Mouse (Mus musculus) megakaryocyte, embryonic 14.5 days (primary cell): ENCODE measurements around the gene Kif9. TPM values are rescaled to one million over a fixed set of nuclear protein-coding genes. Genes with fewer than 3 reads are reported as not detected.
A peak's percentile ranks its signal among the peaks of the same experiment; 100 is the strongest.

Source experiments
- H3K27me3 ChIP-seq: replicated peaks from 2 replicates; pipeline ENCODE3; 2012; ENCODE audit warnings: inconsistent platforms
- H3K36me3 ChIP-seq: replicated peaks from 2 replicates; pipeline ENCODE3; 2012; ENCODE audit warnings: low read length, inconsistent platforms, mixed read lengths
- H3K4me1 ChIP-seq: 2 replicates; pipeline ENCODE4 v1.6.1; 2012; ENCODE audit warnings: inconsistent platforms
- H3K4me3 ChIP-seq: replicated peaks from 2 replicates; pipeline ENCODE3; 2012; ENCODE audit warnings: moderate library complexity, mild to moderate bottlenecking, inconsistent platforms
- H3K9me3 ChIP-seq: 2 replicates; pipeline ENCODE4 v1.6.1; 2012; ENCODE audit warnings: inconsistent platforms
- FLI1 ChIP-seq: IDR thresholded peaks from 2 replicates; pipeline ENCODE4 v1.6.1; 2012; ENCODE audit warnings: low read length, inconsistent platforms, mixed read lengths
- GATA1 ChIP-seq: IDR thresholded peaks from 3 replicates; pipeline ENCODE4 v1.6.1; 2012; ENCODE audit warnings: mixed read lengths, low read length, inconsistent platforms, borderline replicate concordance
- polyA plus RNA-seq: library from polyadenylated mRNA; stranded (reverse); fragments of >175 nt; gene quantifications from 2 replicates; pipeline ENCODE4 v1.2.3, GENCODE M21; 2012; ENCODE audit warnings: low replicate concordance; ENCODE audit not compliant: insufficient read depth

Gene Kif9
- polyA plus RNA-seq, 1 experiment: 0.18 TPM

DNA sequence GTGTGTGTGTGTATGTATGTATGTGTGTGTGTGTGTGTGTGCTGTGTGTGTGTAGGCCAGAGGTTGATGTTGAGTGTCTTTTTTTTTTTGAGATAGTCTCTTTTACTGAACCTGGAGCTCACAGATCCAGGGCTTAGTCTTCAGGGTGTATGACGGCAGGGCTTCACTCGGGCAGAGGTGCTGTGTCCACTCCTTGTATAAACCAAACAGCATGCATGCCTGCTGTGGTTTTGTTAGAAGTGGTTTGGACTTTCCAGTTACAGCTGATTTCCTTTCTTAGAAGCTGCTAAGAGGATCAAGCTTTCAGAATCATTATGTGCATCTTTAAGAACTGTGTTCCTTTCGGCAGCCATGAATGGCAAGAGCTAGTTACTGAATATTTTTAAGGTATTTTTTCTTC lies 18.8 kb upstream of the Kif9 start:
- Histone ChIP-seq H3K4me3 (no peak overlapping the region), H3K36me3 (peaks cover 58% of the 10 kb centered on the region), H3K4me1 (peaks cover 84% of the 10 kb centered on the region), H3K27me3 (no peaks in the 10 kb centered on the region), H3K9me3 (no peaks in the 10 kb centered on the region)
- TF ChIP-seq FLI1 (no peak), GATA1 (no peak)

- Histone ChIP-seq H3K36me3 (peaks cover 54% of the 10 kb centered on the region), H3K4me1 (peaks cover 91% of the 10 kb centered on the region), H3K4me3 (peak overlapping the region; percentile 44), H3K27me3 (no peaks in the 10 kb centered on the region), H3K9me3 (no peaks in the 10 kb centered on the region)
- TF ChIP-seq GATA1 (no peak), FLI1 (no peak)
Measured at GRCm38 (mm10) chr9:110459145-110459727, 17.5 kb upstream of the Kif9 start.

GRCm38 (mm10) chr9:110460884-110461815 lies 15.6 kb upstream of the Kif9 start:
- peaks cover 90% of the 10 kb centered on the region for H3K4me1 ChIP-seq
- H3K36me3 ChIP-seq: peaks cover 48% of the 10 kb centered on the region
- peak overlapping the region; percentile 15 for H3K4me3 ChIP-seq
- no peaks in the 10 kb centered on the region for H3K9me3 ChIP-seq
- H3K27me3 ChIP-seq: no peaks in the 10 kb centered on the region
- TF ChIP-seq GATA1: no peak

- TF ChIP-seq FLI1 (no peak), GATA1 (no peak)
- no peak overlapping the region for H3K4me3 ChIP-seq
- H3K4me1 ChIP-seq: peaks cover 83% of the 10 kb centered on the region
- H3K36me3 ChIP-seq: peaks cover 52% of the 10 kb centered on the region
- no peaks in the 10 kb centered on the region for H3K27me3 ChIP-seq
- H3K9me3 ChIP-seq: no peaks in the 10 kb centered on the region
Measured at GRCm38 (mm10) chr9:110462321-110462720, 14.4 kb upstream of the Kif9 start.

- peak overlapping the region; percentile 53 for H3K4me3 ChIP-seq
- peaks cover 71% of the 10 kb centered on the region for H3K4me1 ChIP-seq
Measured at GRCm38 (mm10) chr9:110463983-110464591, 12.7 kb upstream of the Kif9 start.

GRCm38 (mm10) chr9:110465336-110465735 lies 11.4 kb upstream of the Kif9 start:
- no peak for TF ChIP-seq FLI1
- H3K36me3 ChIP-seq: peaks cover 68% of the 10 kb centered on the region
- no peak overlapping the region for H3K4me3 ChIP-seq
- H3K27me3 ChIP-seq: no peaks in the 10 kb centered on the region
- no peaks in the 10 kb centered on the region for H3K9me3 ChIP-seq
- H3K4me1 ChIP-seq: peaks cover 64% of the 10 kb centered on the region

More at GRCm38 (mm10) chr9:110463983-110464591, 12.7 kb upstream of the Kif9 start:
- H3K9me3 ChIP-seq: no peaks in the 10 kb centered on the region
- no peaks in the 10 kb centered on the region for H3K27me3 ChIP-seq
- H3K36me3 ChIP-seq: peaks cover 58% of the 10 kb centered on the region
- TF ChIP-seq GATA1 (no peak), FLI1 (no peak)

DNA sequence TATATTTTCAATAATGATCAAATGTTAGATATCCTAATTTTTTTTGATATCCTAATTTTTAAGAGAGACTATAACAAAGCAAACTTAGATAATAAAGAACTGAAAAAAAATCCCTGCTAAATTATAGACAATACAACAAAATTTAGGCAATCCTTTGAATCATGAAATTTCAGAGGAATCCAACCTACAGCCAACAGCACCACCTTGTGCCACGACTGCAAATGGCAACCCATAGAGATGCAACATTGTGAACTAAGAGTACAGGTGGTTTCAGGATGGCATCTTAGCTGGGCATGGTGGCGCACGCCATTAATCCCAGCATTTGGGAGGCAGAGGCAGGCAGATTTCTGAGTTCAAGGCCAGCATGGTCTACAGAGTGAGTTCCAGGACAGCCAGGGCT lies 10.6 kb upstream of the Kif9 start:
- Histone ChIP-seq H3K9me3 (no peaks in the 10 kb centered on the region), H3K36me3 (peaks cover 63% of the 10 kb centered on the region), H3K27me3 (no peaks in the 10 kb centered on the region), H3K4me1 (peaks cover 56% of the 10 kb centered on the region), H3K4me3 (no peak overlapping the region)
- no peak for TF ChIP-seq GATA1
- no peak for TF ChIP-seq FLI1

DNA sequence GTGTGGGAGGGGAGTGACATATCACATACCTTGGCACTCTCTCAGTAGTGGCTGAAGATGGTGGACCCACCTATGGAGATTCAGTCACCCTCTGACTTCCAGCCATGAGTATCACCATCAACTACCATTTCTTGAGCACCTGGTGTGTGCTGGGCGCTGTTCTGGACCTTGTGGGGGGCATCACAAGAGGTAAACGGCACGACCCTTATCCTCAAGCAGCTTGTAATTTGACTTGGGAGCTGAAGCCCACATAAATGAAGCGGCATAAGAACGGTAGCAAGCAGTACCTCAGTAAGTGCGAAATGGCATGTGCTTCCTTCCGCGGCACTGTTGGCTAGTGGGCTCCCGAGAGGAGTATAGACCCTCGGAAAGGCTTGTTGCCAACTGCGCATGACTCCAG lies 1.2 kb downstream of the Kif9 start:
- Histone ChIP-seq H3K36me3 (peaks cover 17% of the 10 kb centered on the region), H3K4me3 (peak overlapping the region; percentile 100), H3K27me3 (no peaks in the 10 kb centered on the region), H3K9me3 (no peaks in the 10 kb centered on the region), H3K4me1 (peaks cover 32% of the 10 kb centered on the region)
- TF ChIP-seq FLI1: no peak
- TF ChIP-seq GATA1: no peak

- no peaks in the 10 kb centered on the region for H3K27me3 ChIP-seq
- peaks cover 32% of the 10 kb centered on the region for H3K4me1 ChIP-seq
- H3K9me3 ChIP-seq: no peaks in the 10 kb centered on the region
- peaks cover 10% of the 10 kb centered on the region for H3K36me3 ChIP-seq
- H3K4me3 ChIP-seq: no peak overlapping the region
- TF ChIP-seq GATA1 (no peak), FLI1 (no peak)
Measured at GRCm38 (mm10) chr9:110478639-110479038, 1.9 kb downstream of the Kif9 start.

DNA sequence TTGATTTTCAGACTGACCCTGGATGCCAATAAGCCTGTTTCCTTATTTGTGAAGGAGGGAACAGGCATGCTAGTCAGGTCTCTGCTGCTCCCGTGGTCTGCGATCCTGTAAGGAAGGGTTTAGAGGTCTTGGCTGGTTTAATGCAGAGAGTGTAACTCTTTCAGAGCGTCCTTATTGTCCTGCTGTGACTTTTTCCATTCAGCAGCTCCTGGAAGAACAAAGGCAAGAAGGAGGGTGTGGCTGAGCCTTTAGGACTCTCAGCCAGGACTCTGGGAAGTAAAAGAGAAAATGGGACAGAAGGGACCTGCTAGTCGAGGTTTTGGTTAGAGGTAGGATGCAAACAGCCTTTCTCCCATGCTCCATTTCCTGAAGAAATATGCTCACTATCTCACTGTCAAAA lies 12.1 kb downstream of the Kif9 start:
- no peak for TF ChIP-seq GATA1
- no peak for TF ChIP-seq FLI1
- Histone ChIP-seq H3K36me3 (peaks cover 3% of the 10 kb centered on the region), H3K9me3 (peaks cover 9% of the 10 kb centered on the region), H3K4me3 (no peak overlapping the region), H3K4me1 (no peaks in the 10 kb centered on the region), H3K27me3 (peaks cover 9% of the 10 kb centered on the region)
